Mouse (Mus musculus) CH12.LX (cell line): Measurements from ENCODE around the gene Tmem62. TPM values are rescaled to one million over a fixed set of nuclear protein-coding genes. Genes with fewer than 3 reads are reported as not detected.

ENCODE experiments used
- DNase-seq: peaks from one replicate; pipeline ENCODE4 v3.0.0-alpha.2; 2013; ENCODE audit errors: extremely low read depth
- H3K27ac ChIP-seq: 2 replicates; pipeline ENCODE4 v1.5.1; 2012; ENCODE audit warnings: low read depth, mild to moderate bottlenecking, control low read depth, moderate library complexity; ENCODE audit not compliant: insufficient read depth
- H3K27me3 ChIP-seq: replicated peaks from 2 replicates; pipeline ENCODE3; 2012; ENCODE audit warnings: inconsistent platforms
- H3K36me3 ChIP-seq, 2 experiments: replicated peaks in 1 of 2; 2 replicates each; pipeline versions ENCODE3 to v1.6.1; 2012; ENCODE audit warnings: inconsistent platforms in 1 of 2, low read length in 1 of 2, mild to moderate bottlenecking in 1 of 2, mixed read lengths in 1 of 2, moderate library complexity in 1 of 2; ENCODE audit not compliant: control insufficient read depth in 1 of 2, insufficient read depth in 1 of 2
- H3K4me1 ChIP-seq, 2 experiments: 2 replicates each; pipeline ENCODE4 v1.6.1; 2012; ENCODE audit warnings: inconsistent platforms in 1 of 2, moderate library complexity in 1 of 2; ENCODE audit not compliant: insufficient read depth in 2 of 2, control insufficient read depth in 1 of 2
- H3K4me2 ChIP-seq: 2 replicates; pipeline ENCODE4 v1.6.1; 2012; ENCODE audit warnings: low read depth, mild to moderate bottlenecking, control low read depth; ENCODE audit not compliant: poor library complexity, insufficient read depth, severe bottlenecking
- H3K4me3 ChIP-seq, 3 experiments: fragments of 150-350 bp in 1 of 3; sonication (generic) in 1 of 3; replicated peaks in 1 of 3; 2 replicates each; pipeline versions ENCODE3 to v1.5.1; 2011 to 2012; ENCODE audit warnings: low read depth in 2 of 3, low read length in 2 of 3, mild to moderate bottlenecking in 2 of 3, moderate library complexity in 2 of 3, control low read depth in 1 of 3, improper control_type of control experiment in 1 of 3, inconsistent platforms in 1 of 3, mixed read lengths in 1 of 3; ENCODE audit not compliant: poor library complexity in 1 of 3
- H3K79me2 ChIP-seq: replicated peaks from 2 replicates; pipeline ENCODE4 v1.6.1; 2012; ENCODE audit warnings: mild to moderate bottlenecking, moderate library complexity; ENCODE audit not compliant: control insufficient read depth, poor library complexity, insufficient read depth, severe bottlenecking; ENCODE audit errors: extremely low read depth
- H3K9ac ChIP-seq: 2 replicates; pipeline ENCODE4 v1.6.1; 2012; ENCODE audit warnings: low read depth, mild to moderate bottlenecking, control low read depth, moderate library complexity; ENCODE audit not compliant: insufficient read depth
- H3K9me3 ChIP-seq: replicated peaks from 2 replicates; pipeline ENCODE3; 2012; ENCODE audit warnings: low read length, inconsistent platforms, mixed read lengths
- CHD1 ChIP-seq: IDR thresholded peaks from 2 replicates; pipeline ENCODE4 v1.6.1; 2012; ENCODE audit warnings: low read depth, low read length, improper control_type of control experiment, inconsistent platforms
- CTCF ChIP-seq, 2 experiments: IDR thresholded peaks in 1 of 2; conservative IDR thresholded peaks in 1 of 2; 2 replicates each; pipeline ENCODE4 v1.5.1; 2011 to 2012; ENCODE audit warnings: low read depth in 2 of 2, low read length in 2 of 2, improper control_type of control experiment in 1 of 2, inconsistent platforms in 1 of 2, mild to moderate bottlenecking in 1 of 2, moderate library complexity in 1 of 2
- EP300 ChIP-seq: IDR thresholded peaks from 2 replicates; pipeline ENCODE4 v1.6.1; 2011; ENCODE audit warnings: low read length, improper control_type of control experiment
- GABPA ChIP-seq: IDR thresholded peaks from 2 replicates; pipeline ENCODE4 v1.6.1; 2012; ENCODE audit warnings: low read depth, low read length, improper control_type of control experiment, inconsistent platforms; ENCODE audit not compliant: insufficient replicate concordance
- IRF4 ChIP-seq: IDR thresholded peaks from 2 replicates; pipeline ENCODE4 v1.6.1; 2014; ENCODE audit warnings: low read depth, mild to moderate bottlenecking, inconsistent platforms, low read length, improper control_type of control experiment
- MEF2A ChIP-seq: IDR thresholded peaks from 2 replicates; pipeline ENCODE4 v1.6.1; 2014; ENCODE audit warnings: low read depth, mild to moderate bottlenecking, inconsistent platforms, low read length, improper control_type of control experiment, borderline replicate concordance
- PAX5 ChIP-seq: IDR thresholded peaks from 2 replicates; pipeline ENCODE4 v1.6.1; 2012; ENCODE audit warnings: low read length, inconsistent platforms, mixed read lengths
- RCOR1 ChIP-seq: conservative IDR thresholded peaks from 2 replicates; pipeline ENCODE4 v1.6.1; 2012; ENCODE audit warnings: low read depth, mild to moderate bottlenecking, inconsistent platforms, low read length, improper control_type of control experiment
- ZC3H11A ChIP-seq: IDR thresholded peaks from 2 replicates; pipeline ENCODE4 v1.6.1; 2012; ENCODE audit warnings: low read depth, mild to moderate bottlenecking, inconsistent platforms, low read length, improper control_type of control experiment
- ZNF384 ChIP-seq: IDR thresholded peaks from 2 replicates; pipeline ENCODE4 v1.6.1; 2012; ENCODE audit warnings: low read depth, low read length, improper control_type of control experiment, inconsistent platforms
- dilution Hi-C: fragments of 300-500 bp; cut with MboI; formaldehyde crosslinking; loops from 2 replicates; pipeline ENCODE4 v1.14.3; 2020; ENCODE audit warnings: low sequenced_read_pairs; ENCODE audit not compliant: extremely low pct_unique_long_range_greater_than_20kb, extremely low pct_ligation_motif_present
- in situ Hi-C: fragments of 300-500 bp; cut with MboI; formaldehyde crosslinking; loops from 3 replicates; pipeline ENCODE4 v1.14.3; 2019; ENCODE audit warnings: low sequenced_read_pairs, low pct_ligation_motif_present, low pct_unique_long_range_greater_than_20kb, mixed read lengths
- polyA plus RNA-seq: library from polyadenylated mRNA; unstranded; fragments of >175 nt; gene quantifications from 2 replicates; pipeline ENCODE4 v1.2.1, GENCODE M21; 2012; ENCODE audit warnings: low read depth; ENCODE audit not compliant: insufficient read length
- total RNA-seq, 2 experiments: library from RNA; depleted of rRNA; stranded (reverse); fragments of 300-350 nt in 1 of 2; fragments of >200 nt in 1 of 2; gene quantifications; 2 replicates each; pipeline ENCODE4 v1.2.3; 2012 to 2014

The Tmem62 gene
- total and polyA plus RNA-seq, 3 experiments: 4.9 to 5.3 (median 5.2) TPM

- H3K27ac ChIP-seq: no peak overlapping the region
- no peaks in the 10 kb centered on the region for H3K9me3 ChIP-seq
- no peak overlapping the region for H3K9ac ChIP-seq
- no peak for TF ChIP-seq ZC3H11A
- no peak for TF ChIP-seq MEF2A
- no peak for TF ChIP-seq GABPA
- TF ChIP-seq IRF4: no peak
- TF ChIP-seq RCOR1: no peak
- TF ChIP-seq EP300: no peak
- H3K4me2 ChIP-seq: no peak overlapping the region
- no peak overlapping the region for H3K4me3 ChIP-seq
- DNase-seq: no peak
- peaks cover 16% of the 10 kb centered on the region; the same call in 1 of the 2 replicates for H3K79me2 ChIP-seq
- peaks cover 7 to 48% of the 10 kb centered on the region in 2 experiments for H3K36me3 ChIP-seq
- dilution Hi-C loops (no loop called here), in situ Hi-C loops (no loop called here)
- H3K27me3 ChIP-seq: no peaks in the 10 kb centered on the region
- H3K4me1 ChIP-seq: no peaks in the 10 kb centered on the region
These were observed 16.6 kb upstream of the Tmem62 start for GRCm38 (mm10) chr2:120960261-120960660.

DNA sequence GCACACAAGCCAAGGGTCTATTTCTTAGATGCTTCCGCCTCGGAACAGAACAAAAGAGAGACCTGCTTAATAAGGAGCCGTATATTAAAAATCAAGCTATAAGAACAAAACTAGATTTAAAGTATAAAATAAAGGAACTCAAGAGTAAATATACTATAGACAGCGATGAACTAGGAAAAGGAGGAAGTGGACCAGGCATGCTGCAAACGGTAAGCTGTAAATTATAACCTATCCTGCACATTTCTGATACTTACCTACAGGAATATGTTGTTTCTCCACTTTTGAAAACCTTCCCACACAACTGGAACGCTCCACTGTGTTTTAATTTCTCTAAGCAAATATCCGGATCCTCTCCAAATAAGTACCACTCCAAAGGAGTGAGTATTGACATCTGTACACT lies 13.7 kb upstream of the Tmem62 start:
- peaks cover 3 to 56% of the 10 kb centered on the region in 2 experiments for H3K36me3 ChIP-seq
- no peaks in the 10 kb centered on the region for H3K9me3 ChIP-seq
- no peak for TF ChIP-seq ZNF384
- H3K4me1 ChIP-seq: peaks cover 0 to 7% of the 10 kb centered on the region in 2 experiments; a peak in 1 of 4 replicates
- no peak overlapping the region for H3K4me3 ChIP-seq
- peaks cover 25% of the 10 kb centered on the region for H3K79me2 ChIP-seq
- H3K9ac ChIP-seq: no peak overlapping the region
- in situ Hi-C loops (no loop called here), dilution Hi-C loops (no loop called here)
- no peak for DNase-seq
- H3K4me2 ChIP-seq: no peak overlapping the region
- no peaks in the 10 kb centered on the region for H3K27me3 ChIP-seq
- H3K27ac ChIP-seq: no peak overlapping the region

DNA sequence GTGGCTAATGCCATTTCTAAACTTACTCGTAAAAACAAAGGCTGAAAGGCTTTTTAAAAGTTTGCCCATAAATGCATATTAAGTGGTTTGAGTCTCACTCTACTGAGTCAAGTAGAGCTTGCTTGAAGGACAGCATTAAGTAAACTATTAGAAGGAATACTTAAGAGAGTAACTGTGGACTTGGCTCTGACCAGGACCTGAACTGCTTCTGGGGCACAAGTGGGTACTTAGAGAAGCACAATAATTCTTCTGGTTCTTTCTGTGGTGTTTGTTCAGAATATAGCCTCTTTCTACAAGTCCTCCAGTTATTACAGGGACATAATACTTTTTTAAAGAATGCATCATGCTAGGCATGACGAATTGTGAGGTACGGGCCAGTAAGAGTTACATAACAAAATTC lies 11.3 kb upstream of the Tmem62 start:
- Histone ChIP-seq H3K27ac (no peak overlapping the region), H3K4me1 (peaks cover 0 to 21% of the 10 kb centered on the region in 2 experiments; a peak in 1 of 4 replicates), H3K4me3 (no peak overlapping the region), H3K9ac (no peak overlapping the region), H3K27me3 (no peaks in the 10 kb centered on the region), H3K36me3 (peaks cover 0 to 41% of the 10 kb centered on the region in 2 experiments), H3K9me3 (no peaks in the 10 kb centered on the region), H3K4me2 (no peak overlapping the region), H3K79me2 (peaks cover 38% of the 10 kb centered on the region)
- in situ Hi-C loops (no loop called here), dilution Hi-C loops (no loop called here)
- no peak for TF ChIP-seq ZNF384
- no peak for TF ChIP-seq PAX5
- no peak for TF ChIP-seq CHD1
- TF ChIP-seq CTCF (conservative IDR thresholded peaks at IDR 0.05 in 1 of 2, IDR thresholded peaks at IDR 0.05 in 1 of 2; ENCODE audit: low read depth in 2 of 2, low read length in 2 of 2): no peak
- TF ChIP-seq MEF2A: no peak
- DNase-seq: no peak
